Mouse (Mus musculus) bone marrow macrophage, adult 2 months (primary cell): ENCODE results near the gene 1110059G10Rik. TPM values are rescaled to one million over a fixed set of nuclear protein-coding genes. Genes with fewer than 3 reads are reported as not detected.

Experiments
- H3K27ac ChIP-seq: 2 replicates; pipeline ENCODE4 v1.5.1; 2012; ENCODE audit warnings: low read depth, low read length; ENCODE audit not compliant: insufficient read depth
- H3K4me1 ChIP-seq: 2 replicates; pipeline ENCODE4 v1.6.1; 2012; ENCODE audit warnings: low read length; ENCODE audit not compliant: control insufficient read depth, insufficient read depth
- H3K4me3 ChIP-seq: 2 replicates; pipeline ENCODE4 v1.5.1; 2012; ENCODE audit warnings: mild to moderate bottlenecking, low read length, moderate library complexity; ENCODE audit not compliant: insufficient read depth
- CTCF ChIP-seq: IDR thresholded peaks from 2 replicates; pipeline ENCODE4 v1.5.1; 2012; ENCODE audit warnings: low read depth, mild to moderate bottlenecking, low read length, moderate library complexity
- POLR2A ChIP-seq: IDR thresholded peaks from 2 replicates; pipeline ENCODE4 v1.6.1; 2012; ENCODE audit warnings: mild to moderate bottlenecking, low read depth, low read length, borderline replicate concordance
- polyA plus RNA-seq: library from polyadenylated mRNA; stranded (reverse); fragments of >200 nt; gene quantifications from 2 replicates; pipeline ENCODE4 v1.2.4, GENCODE M21; 2012; ENCODE audit not compliant: missing spikeins, insufficient read depth, insufficient read length

Gene 1110059G10Rik
- polyA plus RNA-seq, result 71.3 and 78.2 TPM in 2 replicates

DNA sequence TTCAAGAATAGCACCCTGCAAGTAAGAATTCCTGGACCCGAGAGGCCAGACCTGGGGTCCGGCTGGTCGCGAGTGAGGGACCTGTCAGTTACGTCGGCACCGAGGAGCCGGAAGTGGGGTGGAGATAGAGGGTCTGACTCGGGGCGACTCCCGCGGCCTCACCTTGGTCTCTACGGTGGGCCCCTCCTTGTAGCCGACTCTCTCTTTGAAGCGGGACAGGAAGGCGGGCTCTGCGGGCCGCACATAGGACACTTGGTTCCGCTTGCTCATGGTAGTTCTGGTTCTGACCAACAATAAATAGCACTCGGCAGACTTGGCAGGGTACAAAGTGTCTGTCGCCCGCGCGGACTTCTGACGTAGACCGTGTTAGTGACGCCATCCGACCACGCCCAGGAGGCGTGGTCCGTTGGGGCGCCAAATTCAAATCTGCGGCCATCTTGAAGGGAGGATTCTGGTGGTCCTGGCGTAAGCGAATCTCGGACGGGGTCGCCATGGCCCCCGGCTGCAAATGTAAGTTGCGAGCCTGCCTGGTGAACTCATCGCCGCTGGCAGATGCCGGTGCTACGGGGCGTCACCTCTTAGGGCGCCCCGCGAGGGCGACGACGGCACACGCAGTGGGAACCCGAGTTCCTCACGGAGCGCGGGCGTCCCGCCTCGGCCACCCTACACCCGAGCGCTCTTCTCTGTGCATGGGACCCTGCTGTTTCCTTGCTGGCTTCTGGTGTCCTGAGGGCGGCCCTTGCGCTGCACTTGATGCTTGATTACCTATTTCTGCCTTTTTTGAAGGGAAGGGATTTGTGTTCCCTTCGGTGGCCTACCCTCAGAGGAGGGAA, at the start of gene 1110059G10Rik, which contains the start of gene Kif15:
Gene 1110059G10Rik (minus strand): TSS at position 358 of the 833 bp plus-strand sequence.
Gene Kif15 (plus strand): TSS at position 404 of the 833 bp plus-strand sequence.
- no peak for TF ChIP-seq POLR2A
- TF ChIP-seq CTCF, result no peak
- H3K27ac ChIP-seq, result peak within 1 kb of the TSS; percentile 77

DNA sequence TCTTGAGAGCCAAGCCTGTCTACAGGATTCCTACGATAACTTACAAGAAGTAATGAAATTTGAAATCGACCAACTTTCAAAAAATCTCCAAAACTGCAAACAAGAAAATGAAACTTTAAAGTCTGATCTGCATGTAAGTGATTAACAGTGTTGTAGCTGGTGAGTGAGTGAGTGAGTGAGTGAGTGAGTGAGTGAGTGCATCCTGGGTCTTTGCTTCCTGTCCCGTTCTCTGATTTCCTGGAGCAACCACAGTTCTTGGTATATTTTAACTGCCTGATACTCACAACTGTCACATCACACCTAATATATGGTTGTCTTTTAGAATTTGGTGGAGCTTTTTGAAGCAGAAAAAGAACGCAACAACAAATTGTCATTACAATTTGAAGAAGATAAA, 48.4 kb upstream of the 1110059G10Rik start:
- H3K4me1 ChIP-seq, result peaks cover under 1% of the 10 kb centered on the region
- no peak for TF ChIP-seq POLR2A
- TF ChIP-seq CTCF, result no peak
- H3K27ac ChIP-seq, result no peak overlapping the region
- H3K4me3 ChIP-seq, result no peak overlapping the region

More for the DNA sequence above, at the start of gene 1110059G10Rik, which contains the start of gene Kif15:
- Histone ChIP-seq H3K4me3 (peak within 1 kb of the TSS; percentile 100), H3K4me1 (peaks cover 12% of the 10 kb centered on the region)

DNA sequence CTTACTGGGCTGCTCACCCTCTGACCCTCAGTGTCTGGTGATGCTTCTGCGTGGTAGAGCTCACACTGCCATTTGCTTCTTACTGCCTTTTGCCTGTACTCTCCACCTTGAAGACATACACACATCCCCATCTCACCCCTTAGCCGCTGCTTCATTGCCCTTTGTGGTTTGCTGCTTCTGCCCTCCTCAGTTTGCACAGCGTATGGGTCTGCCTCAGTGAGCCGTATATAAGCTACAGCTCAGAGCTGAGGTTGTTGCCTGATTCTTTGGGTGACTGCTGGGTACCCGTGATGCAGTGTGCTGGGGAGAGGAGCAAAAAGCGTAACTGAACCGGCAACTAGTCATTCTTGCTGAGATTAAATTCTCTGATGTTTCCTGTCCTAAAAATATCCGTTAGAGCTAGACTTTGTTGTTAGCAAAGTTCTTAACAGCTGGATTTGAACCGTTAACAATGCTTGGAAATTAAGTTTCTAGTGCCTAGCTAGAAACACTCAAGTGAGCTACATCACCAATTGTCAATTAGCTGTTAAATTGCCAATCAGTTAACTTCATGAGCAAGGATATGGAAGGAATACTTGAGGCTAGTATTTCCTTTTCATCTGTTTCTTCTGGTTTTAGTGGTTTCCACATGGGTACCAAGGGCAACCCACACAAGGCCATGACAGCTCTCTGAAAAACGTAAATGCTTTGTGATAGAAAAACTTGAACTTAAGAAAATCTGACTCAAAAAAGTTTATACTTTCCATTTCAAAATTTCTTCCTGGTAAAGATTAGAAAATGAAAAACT, 47.8 kb upstream of the 1110059G10Rik start:
- Histone ChIP-seq H3K4me3 (no peak overlapping the region), H3K4me1 (no peaks in the 10 kb centered on the region), H3K27ac (no peak overlapping the region)
- TF ChIP-seq POLR2A (no peak), CTCF (no peak)

DNA sequence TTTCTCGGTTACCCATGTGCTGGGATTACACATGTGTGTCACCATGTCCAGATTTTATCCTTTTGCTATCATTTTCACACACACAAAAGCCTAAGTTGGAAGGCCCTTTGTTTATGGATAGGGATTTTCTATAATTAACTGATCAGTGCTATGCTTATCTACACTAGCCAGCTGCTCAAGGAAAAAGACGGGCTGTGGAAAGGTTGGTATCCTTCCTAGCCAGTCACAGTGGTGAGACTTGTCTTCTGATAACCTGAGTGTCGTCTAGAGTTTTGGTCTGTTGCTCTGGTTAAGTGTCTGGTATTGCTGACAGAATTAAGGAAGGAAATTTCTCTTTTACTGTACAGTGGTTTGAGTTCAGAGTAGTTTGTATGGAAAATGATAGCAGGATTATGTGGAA, 21.9 kb downstream of the 1110059G10Rik start:
- H3K27ac ChIP-seq, result no peak overlapping the region
- no peaks in the 10 kb centered on the region for H3K4me1 ChIP-seq
- TF ChIP-seq POLR2A, result no peak
- TF ChIP-seq CTCF, result no peak
- no peak overlapping the region for H3K4me3 ChIP-seq

DNA sequence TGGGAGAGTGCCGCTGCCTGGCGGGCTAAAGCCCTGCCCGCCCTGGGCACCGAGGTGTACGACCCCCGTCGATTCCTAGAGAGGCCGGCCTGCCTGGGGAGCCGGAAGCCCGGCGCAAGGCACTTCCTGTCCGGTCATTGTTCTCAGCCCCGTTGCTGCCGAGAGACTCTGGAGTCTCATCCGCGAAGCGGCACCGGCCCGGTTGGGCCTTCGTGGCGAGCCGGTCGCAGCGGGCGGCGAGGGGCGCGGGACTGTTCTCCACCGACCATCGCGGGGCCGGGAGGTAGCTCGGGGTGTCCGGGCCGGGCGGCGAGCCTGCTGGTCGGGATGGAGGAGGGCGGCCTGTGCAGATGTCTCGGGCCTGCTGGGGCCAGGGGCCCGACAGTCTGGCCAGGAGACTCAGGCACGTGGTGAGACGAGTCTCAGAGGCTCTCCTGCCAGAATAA, 27.8 kb downstream of the 1110059G10Rik start, which contains the start of gene Zfp105:
Gene Zfp105 (plus strand): TSS at position 137 of the 446 bp plus-strand sequence.
- H3K27ac ChIP-seq, result no peak within 1 kb of the TSS
- H3K4me1 ChIP-seq, result no peaks in the 10 kb centered on the region
- TF ChIP-seq CTCF (no peak), POLR2A (no peak)
- peak within 1 kb of the TSS; percentile 19; the same call in 1 of the 2 replicates for H3K4me3 ChIP-seq

DNA sequence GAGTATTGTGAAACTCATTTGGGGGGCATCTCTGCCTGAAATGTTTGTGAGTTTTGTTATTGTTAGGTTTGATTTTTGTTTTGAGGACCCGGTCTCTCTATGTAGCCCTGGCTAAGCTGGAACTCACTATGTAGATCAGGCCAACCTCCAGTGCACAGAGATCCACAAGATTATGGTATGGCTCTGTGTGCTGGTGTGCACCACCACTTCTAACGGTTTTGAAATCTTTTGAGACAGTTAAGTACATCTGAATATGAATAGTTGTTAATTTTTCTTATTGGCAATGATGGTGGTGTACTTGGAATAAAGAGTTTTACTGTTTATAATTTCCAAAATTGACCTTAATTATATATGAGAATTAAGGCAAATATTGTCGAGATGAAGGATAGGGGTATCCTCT, 28.4 kb downstream of the 1110059G10Rik start:
- Histone ChIP-seq H3K4me3 (no peak overlapping the region), H3K27ac (no peak overlapping the region), H3K4me1 (no peaks in the 10 kb centered on the region)
- TF ChIP-seq POLR2A (no peak), CTCF (no peak)

DNA sequence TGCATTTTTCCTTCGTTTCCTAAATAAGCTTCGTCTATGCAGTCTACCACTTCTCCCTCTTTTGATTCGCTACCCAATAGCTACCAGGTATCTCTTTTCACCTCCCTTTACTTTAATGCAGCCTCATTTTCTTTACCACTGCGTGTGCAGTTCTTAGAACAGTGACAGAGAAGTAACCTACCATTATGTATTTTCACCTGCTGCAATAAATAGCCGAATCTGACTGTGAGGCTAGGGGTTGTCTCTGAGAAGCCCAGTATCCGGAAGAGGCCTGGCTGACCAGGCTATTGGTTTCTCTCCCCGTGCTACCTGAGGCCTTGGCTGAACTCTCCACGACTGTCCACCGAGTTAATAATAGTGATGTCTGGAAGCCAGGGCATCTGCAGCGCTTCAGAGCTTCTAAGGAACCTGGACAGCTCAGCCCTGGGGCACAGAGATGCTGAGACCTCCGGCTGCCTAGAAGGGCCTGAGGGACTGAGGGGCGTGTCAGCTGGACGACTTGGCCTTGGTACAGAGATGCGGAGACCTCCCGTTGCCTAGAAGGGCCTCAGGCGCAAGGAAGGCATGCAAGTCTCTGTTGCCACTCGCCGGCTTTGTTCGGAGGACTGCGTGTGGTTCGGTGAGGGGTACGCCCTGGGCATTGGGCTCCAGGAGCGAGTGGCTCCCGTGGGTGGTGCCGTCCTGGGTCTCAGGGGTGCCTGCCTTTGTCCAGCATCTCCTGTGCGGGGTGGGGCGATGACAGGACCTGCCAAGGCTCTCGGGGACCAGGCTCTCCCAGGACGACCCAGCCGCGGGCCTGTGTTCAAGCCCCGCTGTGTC, 47.9 kb downstream of the 1110059G10Rik start:
- Histone ChIP-seq H3K4me3 (no peak overlapping the region), H3K27ac (no peak overlapping the region), H3K4me1 (no peaks in the 10 kb centered on the region)
- TF ChIP-seq POLR2A (no peak), CTCF (no peak)

DNA sequence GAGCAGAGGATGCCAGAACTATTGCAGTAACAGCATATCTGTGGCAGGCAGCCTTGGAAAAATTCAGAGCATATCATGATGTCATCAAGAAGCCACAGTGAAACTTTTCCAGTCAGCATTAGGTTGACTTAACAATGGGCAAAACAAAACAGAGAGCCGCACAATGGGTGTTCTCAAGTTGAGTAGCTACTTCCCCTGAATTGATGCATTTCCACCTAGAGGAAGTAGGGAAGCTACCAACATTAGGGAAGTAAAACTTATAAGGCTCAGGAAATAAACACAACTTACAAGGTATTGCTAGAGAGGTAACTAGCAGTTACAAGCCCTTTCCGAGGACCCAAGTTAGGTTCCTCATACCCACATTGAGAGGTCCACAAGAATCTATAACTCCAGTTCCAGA, 49.8 kb downstream of the 1110059G10Rik start:
- TF ChIP-seq POLR2A, result no peak
- no peak for TF ChIP-seq CTCF
- Histone ChIP-seq H3K27ac (no peak overlapping the region), H3K4me1 (no peaks in the 10 kb centered on the region), H3K4me3 (no peak overlapping the region)

Other genes starting within 250 kb of the 1110059G10Rik start
- gene Topaz1, start 203.7 kb downstream of the 1110059G10Rik start, polyA plus RNA-seq, result not detected in 2 replicates
- gene Tcaim, start 145.5 kb downstream of the 1110059G10Rik start, polyA plus RNA-seq, result 3.2 and 3.3 TPM in 2 replicates
- gene Gm35549, start 107.0 kb downstream of the 1110059G10Rik start, polyA plus RNA-seq, result not detected in 2 replicates
- 51.3 and 61.5 TPM in 2 replicates for gene Zfp445, start 85.0 kb downstream of the 1110059G10Rik start, polyA plus RNA-seq
- gene Zkscan7, start 65.3 kb downstream of the 1110059G10Rik start, polyA plus RNA-seq, result 1.3 and 1.4 TPM in 2 replicates
- gene Zfp105, start 27.9 kb downstream of the 1110059G10Rik start, polyA plus RNA-seq, result 1.7 and 1.9 TPM in 2 replicates
- gene Kif15, start within 50 bp of the 1110059G10Rik start, polyA plus RNA-seq, result 34.3 and 46.2 TPM in 2 replicates
- gene Tmem42, start 70.3 kb upstream of the 1110059G10Rik start, polyA plus RNA-seq, result 4.9 and 5.5 TPM in 2 replicates
- gene Tgm4, start 83.7 kb upstream of the 1110059G10Rik start, polyA plus RNA-seq, result not detected in 2 replicates
- 42.8 and 47.5 TPM in 2 replicates for gene Zdhhc3, start 162.2 kb upstream of the 1110059G10Rik start, polyA plus RNA-seq
- 24.4 and 25.1 TPM in 2 replicates for gene Exosc7, start 162.2 kb upstream of the 1110059G10Rik start, polyA plus RNA-seq
- gene Clec3b, start 199.9 kb upstream of the 1110059G10Rik start, polyA plus RNA-seq, result not detected in 2 replicates